Mouse (Mus musculus) liver, embryonic 15.5 days (tissue): ENCODE data around the gene Rab11fip4. TPM values are rescaled to one million over a fixed set of nuclear protein-coding genes. Genes with fewer than 3 reads are reported as not detected.

ENCODE experiments used
- ATAC-seq: fragments of 200-750 bp; cut with Nextera tagmentation; 2 replicates; pipeline ENCODE4 v1.8.0; 2017; ENCODE audit warnings: moderate number of reproducible peaks, mild to moderate bottlenecking, moderate library complexity; ENCODE audit not compliant: insufficient read depth
- H3K27ac ChIP-seq: fragments of 300-500 bp; sonication (generic); replicated peaks from 2 replicates; pipeline ENCODE4 v1.5.1; 2015; ENCODE audit warnings: mild to moderate bottlenecking, inconsistent platforms
- H3K27me3 ChIP-seq: fragments of 300-500 bp; sonication (generic); 2 replicates; pipeline ENCODE4 v1.6.1; 2015; ENCODE audit warnings: mild to moderate bottlenecking, inconsistent platforms
- H3K36me3 ChIP-seq: fragments of 300-500 bp; sonication (generic); replicated peaks from 2 replicates; pipeline ENCODE4 v1.6.1; 2015; ENCODE audit warnings: moderate library complexity, mild to moderate bottlenecking, inconsistent platforms
- H3K4me1 ChIP-seq: fragments of 300-500 bp; sonication (generic); replicated peaks from 2 replicates; pipeline ENCODE4 v1.6.1; 2015; ENCODE audit warnings: inconsistent platforms
- H3K4me2 ChIP-seq: fragments of 300-500 bp; sonication (generic); 2 replicates; pipeline ENCODE4 v1.6.1; 2015; ENCODE audit warnings: moderate library complexity, mild to moderate bottlenecking, inconsistent platforms
- H3K4me3 ChIP-seq: fragments of 300-500 bp; sonication (generic); replicated peaks from 2 replicates; pipeline ENCODE4 v1.5.1; 2015; ENCODE audit warnings: mild to moderate bottlenecking, inconsistent platforms
- H3K9ac ChIP-seq: fragments of 300-500 bp; sonication (generic); 2 replicates; pipeline ENCODE4 v1.6.1; 2015; ENCODE audit warnings: moderate library complexity, mild to moderate bottlenecking, inconsistent platforms
- H3K9me3 ChIP-seq: fragments of 300-500 bp; sonication (generic); replicated peaks from 2 replicates; pipeline ENCODE4 v1.6.1; 2016; ENCODE audit warnings: inconsistent platforms
- WGBS: fragments of 180-500 bp; shearing (Covaris S2); methylation state at CpG from one replicate; pipeline ENCODE4 v1.1.7; 2015; ENCODE audit warnings: mixed read lengths; ENCODE audit not compliant: insufficient replicate concordance; 5-methylcytosine and 5-hydroxymethylcytosine counted together
- polyA plus RNA-seq: library from polyadenylated mRNA; unstranded; fragments of >200 nt; fragmentation: Nextera tagmentation; extraction: Ambion mirVana; gene quantifications from 2 replicates; pipeline ENCODE4 v1.2.1, GENCODE M21; 2015

Rab11fip4 gene
- polyA plus RNA-seq, 1 experiment from 2014 or later = 1.1 TPM

- Histone ChIP-seq H3K36me3 (no peaks in the 10 kb centered on the region), H3K27me3 (no peaks in the 10 kb centered on the region), H3K4me1 (peaks cover 10% of the 10 kb centered on the region; the same call in 1 of the 2 replicates), H3K9ac (no peak overlapping the region), H3K9me3 (0 out of 2 replicates have a peak, but pooled peaks cover 2% of the 10 kb centered on the region), H3K4me2 (no peak overlapping the region), H3K4me3 (no peak overlapping the region), H3K27ac (no peak overlapping the region)
- WGBS = 77% methylated on average over 5 of the region's 5 CpGs
- no peak for ATAC-seq
Observed at GRCm38 (mm10) chr11:79638691-79639090, 47.7 kb downstream of the Rab11fip4 start.

- Histone ChIP-seq H3K27me3 (no peaks in the 10 kb centered on the region), H3K4me2 (no peak overlapping the region; the same call in 1 of the 2 replicates), H3K9ac (no peak overlapping the region), H3K4me3 (no peak overlapping the region), H3K27ac (no peak overlapping the region), H3K9me3 (no peaks in the 10 kb centered on the region), H3K4me1 (peaks cover 9% of the 10 kb centered on the region; the same call in 1 of the 2 replicates), H3K36me3 (no peaks in the 10 kb centered on the region)
- ATAC-seq = no peak
- WGBS = 12% methylated on average over 8 of the region's 8 CpGs
Observed at GRCm38 (mm10) chr11:79640940-79641733, 50.1 kb downstream of the Rab11fip4 start.

- H3K9ac ChIP-seq = no peak overlapping the region
- ATAC-seq = no peak
- WGBS = 67% methylated on average over 9 of the region's 9 CpGs
Observed at GRCm38 (mm10) chr11:79643730-79644129, 52.7 kb downstream of the Rab11fip4 start.

GRCm38 (mm10) chr11:79644717-79645191 lies 53.7 kb downstream of the Rab11fip4 start:
- Histone ChIP-seq H3K4me2 (no peak overlapping the region), H3K27me3 (no peaks in the 10 kb centered on the region), H3K9ac (no peak overlapping the region), H3K36me3 (no peaks in the 10 kb centered on the region), H3K4me3 (no peak overlapping the region), H3K9me3 (no peaks in the 10 kb centered on the region), H3K27ac (no peak overlapping the region), H3K4me1 (peaks cover 11% of the 10 kb centered on the region; the same call in 1 of the 2 replicates)
- 52% methylated on average over 8 of the region's 8 CpGs for WGBS
- ATAC-seq = no peak

More at GRCm38 (mm10) chr11:79643730-79644129, 52.7 kb downstream of the Rab11fip4 start:
- H3K4me3 ChIP-seq = no peak overlapping the region
- H3K4me2 ChIP-seq = no peak overlapping the region
- H3K36me3 ChIP-seq = no peaks in the 10 kb centered on the region
- no peaks in the 10 kb centered on the region for H3K27me3 ChIP-seq
- no peaks in the 10 kb centered on the region for H3K9me3 ChIP-seq
- H3K27ac ChIP-seq = no peak overlapping the region
- peaks cover 11% of the 10 kb centered on the region; the same call in 1 of the 2 replicates for H3K4me1 ChIP-seq

GRCm38 (mm10) chr11:79646026-79646425 lies 55.0 kb downstream of the Rab11fip4 start:
- peaks cover 9% of the 10 kb centered on the region; the same call in 1 of the 2 replicates for H3K4me1 ChIP-seq
- H3K27ac ChIP-seq = no peak overlapping the region
- 55% methylated on average over 5 of the region's 5 CpGs for WGBS
- H3K4me3 ChIP-seq = no peak overlapping the region
- no peak overlapping the region for H3K4me2 ChIP-seq
- no peaks in the 10 kb centered on the region for H3K36me3 ChIP-seq
- H3K9ac ChIP-seq = no peak overlapping the region
- H3K27me3 ChIP-seq = no peaks in the 10 kb centered on the region
- no peaks in the 10 kb centered on the region for H3K9me3 ChIP-seq
- ATAC-seq = no peak

- no peak overlapping the region for H3K9ac ChIP-seq
- no peaks in the 10 kb centered on the region for H3K27me3 ChIP-seq
- peaks cover 4% of the 10 kb centered on the region; the same call in 1 of the 2 replicates for H3K4me1 ChIP-seq
- no peak overlapping the region for H3K4me3 ChIP-seq
- no peak for ATAC-seq
- H3K27ac ChIP-seq = no peak overlapping the region
- no peaks in the 10 kb centered on the region for H3K9me3 ChIP-seq
- no peak overlapping the region for H3K4me2 ChIP-seq
- 47% methylated on average over 12 of the region's 12 CpGs for WGBS
- H3K36me3 ChIP-seq = no peaks in the 10 kb centered on the region
Observed at GRCm38 (mm10) chr11:79646467-79647070, 55.6 kb downstream of the Rab11fip4 start.

- Histone ChIP-seq H3K36me3 (no peaks in the 10 kb centered on the region), H3K27ac (no peak overlapping the region), H3K4me2 (no peak overlapping the region), H3K9ac (no peak overlapping the region), H3K4me1 (peaks cover 5% of the 10 kb centered on the region; the same call in 1 of the 2 replicates), H3K27me3 (no peaks in the 10 kb centered on the region), H3K4me3 (no peak overlapping the region), H3K9me3 (no peaks in the 10 kb centered on the region)
- ATAC-seq = no peak
- 52% methylated on average over 8 of the region's 8 CpGs for WGBS
Observed at GRCm38 (mm10) chr11:79647071-79647501, 56.1 kb downstream of the Rab11fip4 start.

- peaks cover 9% of the 10 kb centered on the region for H3K4me1 ChIP-seq
- no peak overlapping the region for H3K27ac ChIP-seq
- 35% methylated on average over 5 of the region's 5 CpGs for WGBS
- H3K4me3 ChIP-seq = no peak overlapping the region
- no peak overlapping the region for H3K4me2 ChIP-seq
- no peaks in the 10 kb centered on the region for H3K27me3 ChIP-seq
- H3K9me3 ChIP-seq = no peaks in the 10 kb centered on the region
- no peak for ATAC-seq
- no peak overlapping the region for H3K9ac ChIP-seq
- H3K36me3 ChIP-seq = no peaks in the 10 kb centered on the region
Observed at GRCm38 (mm10) chr11:79650359-79650835, 59.4 kb downstream of the Rab11fip4 start.

- WGBS = 43% methylated on average over 9 of the region's 9 CpGs
- Histone ChIP-seq H3K36me3 (no peaks in the 10 kb centered on the region), H3K9me3 (no peaks in the 10 kb centered on the region), H3K4me3 (no peak overlapping the region), H3K27ac (no peak overlapping the region), H3K4me1 (peaks cover 19% of the 10 kb centered on the region), H3K4me2 (no peak overlapping the region), H3K27me3 (no peaks in the 10 kb centered on the region), H3K9ac (no peak overlapping the region)
- no peak for ATAC-seq
Observed at GRCm38 (mm10) chr11:79652257-79652656, 61.2 kb downstream of the Rab11fip4 start.

GRCm38 (mm10) chr11:79652921-79653575 lies 62.0 kb downstream of the Rab11fip4 start:
- 64% methylated on average over 20 of the region's 20 CpGs for WGBS
- Histone ChIP-seq H3K36me3 (no peaks in the 10 kb centered on the region), H3K4me3 (no peak overlapping the region), H3K4me1 (peaks cover 19% of the 10 kb centered on the region), H3K9me3 (no peaks in the 10 kb centered on the region), H3K4me2 (no peak overlapping the region), H3K9ac (no peak overlapping the region), H3K27ac (no peak overlapping the region), H3K27me3 (no peaks in the 10 kb centered on the region)
- no peak for ATAC-seq
